Mouse (Mus musculus) lung, postnatal 0 days (tissue): ENCODE data around the gene Ints3.

Experiments used
- CTCF ChIP-seq: IDR thresholded peaks from 2 replicates; pipeline ENCODE4 v1.5.1; 2016; ENCODE audit warnings: antibody characterized with exemption, mild to moderate bottlenecking
- EP300 ChIP-seq: IDR thresholded peaks from 2 replicates; pipeline ENCODE4 v1.6.1; 2016; ENCODE audit warnings: antibody characterized with exemption, mild to moderate bottlenecking, control low read depth

- TF ChIP-seq CTCF (no peak), EP300 (no peak)
These were observed 41.9 kb upstream of the Ints3 start for GRCm38 (mm10) chr3:90475151-90475830.
